Mouse (Mus musculus) ES-Bruce4 (cell line): Measurements from ENCODE around the gene Rere. TPM values are rescaled to one million over a fixed set of nuclear protein-coding genes. Genes with fewer than 3 reads are reported as not detected.

Experiments used
- H3K27ac ChIP-seq: 2 replicates; pipeline ENCODE4 v1.5.1; 2012; ENCODE audit warnings: low read length, inconsistent platforms; ENCODE audit not compliant: insufficient read depth
- H3K27me3 ChIP-seq: 2 replicates; pipeline ENCODE4 v1.6.1; 2012; ENCODE audit warnings: mild to moderate bottlenecking, low read length, inconsistent platforms; ENCODE audit not compliant: control insufficient read depth, poor library complexity, insufficient read depth, severe bottlenecking
- H3K36me3 ChIP-seq: 2 replicates; pipeline ENCODE4 v1.6.1; 2012; ENCODE audit warnings: inconsistent platforms, mild to moderate bottlenecking, low read length, moderate library complexity; ENCODE audit not compliant: control insufficient read depth, poor library complexity, insufficient read depth, severe bottlenecking
- H3K4me1 ChIP-seq: one replicate; pipeline ENCODE4 v1.8.1; 2011; ENCODE audit warnings: low read length; ENCODE audit not compliant: control insufficient read depth, insufficient read depth
- H3K4me3 ChIP-seq: 2 replicates; pipeline ENCODE4 v1.5.1; 2011; ENCODE audit warnings: low read depth, mild to moderate bottlenecking, low read length
- H3K9ac ChIP-seq: 2 replicates; pipeline ENCODE4 v1.6.1; 2012; ENCODE audit warnings: low read depth, mild to moderate bottlenecking, inconsistent platforms; ENCODE audit not compliant: poor library complexity, severe bottlenecking
- H3K9me3 ChIP-seq: replicated peaks from 2 replicates; pipeline ENCODE4 v1.6.1; 2012; ENCODE audit warnings: mild to moderate bottlenecking, low read length, inconsistent platforms; ENCODE audit not compliant: control insufficient read depth, poor library complexity, insufficient read depth, severe bottlenecking
- CTCF ChIP-seq: IDR thresholded peaks from one replicate; pipeline ENCODE4 v1.8.1; 2011; ENCODE audit warnings: low read depth, low read length
- EP300 ChIP-seq: IDR thresholded peaks from 2 replicates; pipeline ENCODE4 v1.6.1; 2011; ENCODE audit warnings: low read depth, low read length; ENCODE audit not compliant: insufficient read depth
- POLR2A ChIP-seq: IDR thresholded peaks from one replicate; pipeline ENCODE4 v1.8.1; 2011; ENCODE audit warnings: low read length; ENCODE audit not compliant: insufficient read depth
- polyA plus RNA-seq: library from polyadenylated mRNA; stranded (reverse); fragments of >200 nt; gene quantifications from 2 replicates; pipeline ENCODE4 v1.2.4, GENCODE M21; 2011; ENCODE audit warnings: low read depth; ENCODE audit not compliant: missing spikeins, insufficient read depth, insufficient read length

Gene Rere
- polyA plus RNA-seq, 1 experiment, result 77.3 TPM

GRCm38 (mm10) chr4:150380273-150380672 is 98.8 kb downstream of the Rere start:
- Histone ChIP-seq H3K4me1 (peaks cover 1% of the 10 kb centered on the region), H3K4me3 (no peak overlapping the region)

DNA sequence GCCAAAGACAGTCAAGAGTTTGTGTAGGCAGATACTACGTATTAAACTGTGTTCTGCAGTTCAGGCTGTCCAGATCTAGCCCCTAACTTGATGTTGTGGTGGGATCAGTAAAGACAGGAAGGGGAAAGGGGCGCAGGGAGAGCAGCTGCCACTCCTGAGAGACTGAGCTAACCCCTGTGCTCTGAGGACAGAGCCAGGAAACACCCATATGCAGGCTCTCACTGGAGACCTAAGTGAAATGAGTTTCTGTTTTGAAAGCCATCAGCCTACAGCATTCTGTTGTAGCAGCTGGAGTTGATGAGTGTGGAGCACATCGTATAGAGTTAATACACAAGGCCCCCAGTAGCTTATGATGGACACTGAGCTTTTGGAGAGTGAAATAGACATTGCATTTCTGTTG is 101.1 kb downstream of the Rere start:
- Histone ChIP-seq H3K9ac (no peak overlapping the region), H3K27me3 (no peaks in the 10 kb centered on the region), H3K4me3 (no peak overlapping the region), H3K27ac (no peak overlapping the region), H3K36me3 (peaks cover 2% of the 10 kb centered on the region; the same call in 1 of the 2 replicates), H3K4me1 (peaks cover 1% of the 10 kb centered on the region), H3K9me3 (no peaks in the 10 kb centered on the region)
- TF ChIP-seq POLR2A (no peak), EP300 (no peak), CTCF (no peak)

More at GRCm38 (mm10) chr4:150380273-150380672, 98.8 kb downstream of the Rere start:
- TF ChIP-seq CTCF (no peak), EP300 (no peak), POLR2A (no peak)
- Histone ChIP-seq H3K27me3 (no peaks in the 10 kb centered on the region), H3K9me3 (no peaks in the 10 kb centered on the region), H3K27ac (no peak overlapping the region), H3K36me3 (peaks cover 2% of the 10 kb centered on the region; the same call in 1 of the 2 replicates), H3K9ac (no peak overlapping the region)

- H3K4me3 ChIP-seq, result no peak overlapping the region
- peaks cover 2% of the 10 kb centered on the region; the same call in 1 of the 2 replicates for H3K36me3 ChIP-seq
- TF ChIP-seq POLR2A (no peak), EP300 (no peak), CTCF (no peak)
- no peaks in the 10 kb centered on the region for H3K27me3 ChIP-seq
- no peak overlapping the region for H3K9ac ChIP-seq
- H3K9me3 ChIP-seq, result no peaks in the 10 kb centered on the region
- H3K4me1 ChIP-seq, result no peaks in the 10 kb centered on the region
- H3K27ac ChIP-seq, result no peak overlapping the region
Observed at GRCm38 (mm10) chr4:150384405-150384804, 103.0 kb downstream of the Rere start.

DNA sequence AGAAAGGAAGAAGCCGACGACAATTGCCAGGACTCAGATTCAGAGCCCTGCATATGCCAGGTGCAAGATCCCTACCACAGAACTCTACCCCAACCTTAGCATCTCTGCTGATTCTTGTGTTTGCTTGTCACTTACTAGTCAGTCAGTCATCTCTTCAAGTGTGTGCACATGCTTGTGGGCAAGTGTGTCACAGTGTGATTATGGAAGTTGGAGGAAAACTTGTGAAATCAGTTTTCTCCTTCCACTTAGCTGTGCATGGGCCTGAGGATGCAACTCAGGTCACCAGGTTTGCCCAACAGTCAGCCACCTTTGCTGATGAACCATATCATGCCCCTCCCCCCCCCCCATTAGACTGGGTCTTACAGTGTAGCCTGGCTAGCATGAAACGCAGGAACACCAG is 103.5 kb downstream of the Rere start:
- TF ChIP-seq POLR2A, result no peak
- no peak for TF ChIP-seq CTCF
- TF ChIP-seq EP300, result no peak
- no peak overlapping the region for H3K4me3 ChIP-seq
- no peak overlapping the region for H3K27ac ChIP-seq
- H3K9me3 ChIP-seq, result no peaks in the 10 kb centered on the region
- no peaks in the 10 kb centered on the region for H3K27me3 ChIP-seq
- no peak overlapping the region for H3K9ac ChIP-seq
- H3K36me3 ChIP-seq, result peaks cover 2% of the 10 kb centered on the region; the same call in 1 of the 2 replicates
- H3K4me1 ChIP-seq, result no peaks in the 10 kb centered on the region

DNA sequence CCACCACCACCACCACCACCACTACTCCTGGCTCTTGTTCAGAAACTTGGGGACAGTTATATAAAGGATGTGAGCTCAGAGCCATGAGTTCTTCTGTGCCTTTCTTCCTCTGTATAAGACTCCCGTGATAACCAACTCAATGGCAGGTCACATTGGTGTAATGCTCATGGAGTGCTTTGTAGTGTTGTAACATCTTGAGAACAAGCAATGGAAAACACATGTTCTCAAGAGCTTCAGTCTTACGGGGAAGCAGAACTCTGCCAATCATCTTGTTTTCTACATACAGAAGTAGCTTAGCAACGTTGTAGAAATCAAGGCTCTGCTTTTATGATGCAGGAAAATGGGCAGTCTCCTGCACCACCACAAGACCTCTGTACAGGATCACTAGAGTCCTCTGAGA is 107.1 kb downstream of the Rere start:
- no peak for TF ChIP-seq POLR2A
- TF ChIP-seq EP300, result no peak
- no peak for TF ChIP-seq CTCF
- no peaks in the 10 kb centered on the region for H3K4me1 ChIP-seq
- no peaks in the 10 kb centered on the region for H3K27me3 ChIP-seq
- H3K9me3 ChIP-seq, result no peaks in the 10 kb centered on the region
- no peak overlapping the region for H3K27ac ChIP-seq
- no peak overlapping the region for H3K4me3 ChIP-seq
- no peak overlapping the region for H3K9ac ChIP-seq
- H3K36me3 ChIP-seq, result no peaks in the 10 kb centered on the region

DNA sequence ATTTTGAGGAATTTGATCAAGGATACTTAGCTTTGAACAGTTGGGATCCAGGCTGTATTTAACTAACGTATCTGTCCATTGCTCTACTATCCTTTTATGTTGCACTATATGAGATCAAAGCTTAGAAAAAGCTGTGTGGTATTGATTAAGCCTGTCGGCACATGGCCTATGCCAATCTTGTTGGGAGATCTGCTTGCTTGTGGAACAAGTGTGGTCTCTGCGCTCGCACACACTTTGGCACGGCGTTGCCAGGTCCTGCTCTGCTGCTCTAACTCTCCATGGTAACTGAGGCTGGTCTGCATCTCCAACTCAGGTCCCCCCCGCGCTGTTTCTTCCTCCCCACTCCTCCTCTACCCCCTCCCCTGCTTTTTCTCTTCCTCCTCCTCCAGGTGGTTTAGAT is 112.2 kb downstream of the Rere start:
- no peak overlapping the region for H3K9ac ChIP-seq
- H3K9me3 ChIP-seq, result no peaks in the 10 kb centered on the region
- no peak overlapping the region for H3K27ac ChIP-seq
- H3K4me1 ChIP-seq, result peaks cover 5% of the 10 kb centered on the region
- no peaks in the 10 kb centered on the region for H3K36me3 ChIP-seq
- H3K27me3 ChIP-seq, result no peaks in the 10 kb centered on the region
- TF ChIP-seq EP300 (no peak), CTCF (no peak), POLR2A (no peak)
- no peak overlapping the region for H3K4me3 ChIP-seq
